Mouse (Mus musculus) myocyte (in vitro differentiated cells): ENCODE measurements at regions not wholly inside any gene's neighbourhood (a gene's known extent, or its start where the extent isn't known, plus 50 kb on each side); places are given as distances from the start of the nearest gene placed in this dataset.

Experiments
- CEBPB ChIP-seq: IDR thresholded peaks from 2 replicates; pipeline ENCODE4 v1.6.1; 2011; ENCODE audit warnings: mild to moderate bottlenecking, moderate library complexity; ENCODE audit not compliant: poor library complexity, insufficient read depth, severe bottlenecking
- MAX ChIP-seq: IDR thresholded peaks from one replicate; pipeline ENCODE4 v1.6.1; 2011; ENCODE audit warnings: low read depth, mild to moderate bottlenecking, control low read depth
- MYOG ChIP-seq, 3 experiments: IDR thresholded peaks; one replicate each; pipeline ENCODE4 v1.6.1; 2011; ENCODE audit warnings: control low read depth in 2 of 3, low read depth in 2 of 3, mild to moderate bottlenecking in 2 of 3; ENCODE audit not compliant: insufficient read length in 2 of 3, control insufficient read depth in 1 of 3, insufficient read depth in 1 of 3
- POLR2A ChIP-seq: IDR thresholded peaks from one replicate; pipeline ENCODE4 v1.6.1; 2011; ENCODE audit warnings: low read depth, mild to moderate bottlenecking, control low read depth, moderate library complexity; ENCODE audit not compliant: insufficient read length
- TCF12 ChIP-seq: IDR thresholded peaks from one replicate; pipeline ENCODE4 v1.6.1; 2011; ENCODE audit warnings: mild to moderate bottlenecking, control low read depth; ENCODE audit not compliant: poor library complexity, insufficient read depth, severe bottlenecking

DNA sequence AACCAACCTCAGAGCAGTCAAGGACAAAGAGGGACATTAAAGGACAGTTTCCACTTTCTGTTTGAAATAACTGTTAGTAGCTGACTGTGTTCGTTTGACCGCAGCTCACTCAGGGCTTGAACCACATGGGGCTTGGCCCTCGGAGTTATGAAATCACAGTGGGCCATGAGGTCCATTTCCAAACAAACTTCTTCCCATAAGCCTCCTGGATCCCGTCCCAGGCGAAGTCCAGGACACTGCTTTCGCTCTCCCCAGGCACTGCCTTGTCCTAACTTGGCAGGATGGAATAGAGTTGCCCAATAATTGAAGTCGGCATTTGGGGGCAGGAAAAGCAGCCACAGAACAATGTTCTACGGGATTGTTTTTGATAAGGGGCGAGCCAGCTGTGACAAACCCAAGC is 188.1 kb upstream of the Zfp637 start:
- TF ChIP-seq MAX (no peak), MYOG (IDR thresholded peaks at IDR 0.05; ENCODE audit: control insufficient read depth in 1 of 3, insufficient read depth in 1 of 3, insufficient read length in 2 of 3, low read depth in 2 of 3) (no peak), POLR2A (no peak), CEBPB (peak; percentile 44; the same call in 1 of the 2 replicates), TCF12 (no peak)
